Mouse (Mus musculus) bone marrow, adult 2 months (tissue): ENCODE results near the gene Nr5a1. TPM values are rescaled to one million over a fixed set of nuclear protein-coding genes. Genes with fewer than 3 reads are reported as not detected.
A peak's percentile ranks its signal among the peaks of the same experiment; 100 is the strongest.

ENCODE experiments used
- H3K27ac ChIP-seq: fragments of 200-500 bp; 2 replicates; pipeline ENCODE4 v1.5.1; 2012; ENCODE audit warnings: low read depth, mild to moderate bottlenecking, control low read depth, inconsistent platforms, low read length; ENCODE audit not compliant: control insufficient read depth, poor library complexity, insufficient read depth
- H3K4me1 ChIP-seq: fragments of 200-500 bp; 2 replicates; pipeline ENCODE4 v1.6.1; 2011; ENCODE audit warnings: low read length; ENCODE audit not compliant: control insufficient read depth, insufficient read depth
- H3K4me3 ChIP-seq: fragments of 200-500 bp; replicated peaks from 2 replicates; pipeline ENCODE3; 2011; ENCODE audit warnings: mild to moderate bottlenecking, low read depth, low read length, control low read depth; ENCODE audit not compliant: control insufficient read depth
- CTCF ChIP-seq: fragments of 200-500 bp; IDR thresholded peaks from 2 replicates; pipeline ENCODE4 v1.5.1; 2011; ENCODE audit warnings: low read length, control low read depth; ENCODE audit not compliant: control insufficient read depth, insufficient read depth
- POLR2A ChIP-seq: fragments of 200-500 bp; IDR thresholded peaks from 2 replicates; pipeline ENCODE4 v1.6.1; 2011; ENCODE audit warnings: low read depth, mild to moderate bottlenecking, control low read depth, low read length, borderline replicate concordance; ENCODE audit not compliant: control insufficient read depth
- WGBS: fragments of 180-500 bp; shearing (Covaris S2); methylation state at CpG from one replicate; pipeline ENCODE4 v1.1.7; 2018; 5-methylcytosine and 5-hydroxymethylcytosine counted together
- polyA plus RNA-seq: library from polyadenylated mRNA; stranded (reverse); fragments of >200 nt; gene quantifications from 2 replicates; pipeline ENCODE4 v1.2.4, GENCODE M21; 2011; ENCODE audit warnings: low replicate concordance; ENCODE audit not compliant: missing spikeins, insufficient read depth, insufficient read length

Gene Nr5a1
- polyA plus RNA-seq, 1 experiment, result not detected

GRCm38 (mm10) chr2:38695770-38696169, 18.6 kb downstream of the Nr5a1 start:
- no peak for TF ChIP-seq CTCF
- TF ChIP-seq POLR2A, result no peak
- Histone ChIP-seq H3K4me3 (no peak overlapping the region), H3K27ac (no peak overlapping the region), H3K4me1 (no peaks in the 10 kb centered on the region)
- WGBS, result 78% methylated on average over 9 of the region's 9 CpGs

DNA sequence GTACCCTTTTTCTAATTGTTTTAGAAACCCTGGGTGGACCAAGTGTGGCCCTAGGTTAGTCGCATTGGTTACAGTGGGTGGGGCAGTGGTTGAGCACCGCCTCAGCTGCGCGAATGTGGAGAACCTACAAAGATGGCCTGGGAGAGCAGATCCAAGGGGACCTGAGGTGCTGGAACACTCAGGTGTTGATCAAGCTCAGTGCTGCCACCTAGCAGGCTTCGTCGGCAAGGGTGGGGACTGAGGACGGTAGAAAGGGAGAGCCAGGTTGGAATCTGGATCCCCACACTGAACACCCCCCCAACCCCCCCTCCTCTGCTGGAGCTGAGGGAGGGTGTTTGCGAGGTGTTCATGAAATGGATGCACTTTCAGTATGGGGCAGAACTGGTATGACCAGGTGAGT, 22.8 kb downstream of the Nr5a1 start:
- TF ChIP-seq CTCF, result peak; percentile 60; the same call in 1 of the 2 replicates
- no peak for TF ChIP-seq POLR2A
- no peaks in the 10 kb centered on the region for H3K4me1 ChIP-seq
- 20% methylated on average over 8 of the region's 8 CpGs for WGBS
- H3K27ac ChIP-seq, result no peak overlapping the region; the same call in 1 of the 2 replicates
- no peak overlapping the region for H3K4me3 ChIP-seq

GRCm38 (mm10) chr2:38689881-38690280, 24.5 kb downstream of the Nr5a1 start:
- WGBS, result 44% methylated on average over 1 of the region's 1 CpGs
- TF ChIP-seq POLR2A, result no peak
- TF ChIP-seq CTCF, result no peak
- no peak overlapping the region for H3K4me3 ChIP-seq
- H3K4me1 ChIP-seq, result no peaks in the 10 kb centered on the region
- H3K27ac ChIP-seq, result no peak overlapping the region

DNA sequence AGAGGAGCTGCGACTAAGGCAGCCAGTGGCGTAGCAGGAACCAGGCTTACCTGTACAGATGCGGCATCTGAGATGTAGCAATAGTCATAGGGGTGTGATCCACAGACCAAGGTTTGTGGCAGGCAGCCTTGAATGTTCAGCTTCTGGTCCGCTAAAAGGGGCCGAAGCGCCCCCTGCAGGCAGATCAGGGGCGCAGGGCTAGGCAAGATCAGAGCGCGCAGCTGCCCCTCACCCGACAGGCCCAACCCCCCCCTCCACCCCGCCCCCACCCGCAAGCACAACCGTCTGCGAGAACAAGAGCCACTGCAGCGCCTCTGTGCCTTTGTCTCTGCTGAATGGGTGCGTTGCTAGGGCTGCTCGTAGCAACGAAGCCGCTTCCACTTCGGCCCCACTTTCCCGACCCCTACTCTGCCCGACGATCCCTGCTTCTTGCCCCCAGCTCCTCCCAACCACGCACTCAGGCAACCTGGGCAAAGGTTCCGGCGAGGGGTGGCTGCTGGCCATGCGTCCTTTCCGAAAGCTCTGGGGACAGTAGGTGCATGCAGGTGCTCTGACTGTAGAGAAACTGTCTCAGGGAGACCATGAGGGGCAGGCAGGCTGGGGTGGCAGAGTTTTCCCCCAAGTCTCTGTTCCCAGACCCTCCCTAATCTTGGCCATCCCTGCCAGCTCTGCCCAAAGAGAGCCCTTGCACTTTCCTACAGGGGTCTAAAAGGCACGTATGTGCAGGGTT, 25.4 kb downstream of the Nr5a1 start:
- Histone ChIP-seq H3K4me3 (no peak overlapping the region), H3K27ac (no peak overlapping the region), H3K4me1 (no peaks in the 10 kb centered on the region)
- TF ChIP-seq CTCF (peak; percentile 30; the same call in 1 of the 2 replicates), POLR2A (no peak)
- 10% methylated on average over 29 of the region's 29 CpGs for WGBS

- Histone ChIP-seq H3K4me3 (no peak overlapping the region), H3K27ac (no peak overlapping the region), H3K4me1 (no peaks in the 10 kb centered on the region)
- no peak for TF ChIP-seq POLR2A
- no peak for TF ChIP-seq CTCF
- 69% methylated on average over 3 of the region's 3 CpGs for WGBS
Measured at GRCm38 (mm10) chr2:38685746-38686145, 28.6 kb downstream of the Nr5a1 start.

GRCm38 (mm10) chr2:38683083-38683482, 31.3 kb downstream of the Nr5a1 start:
- TF ChIP-seq POLR2A, result no peak
- no peak for TF ChIP-seq CTCF
- H3K4me3 ChIP-seq, result no peak overlapping the region
- no peak overlapping the region for H3K27ac ChIP-seq
- WGBS, result 59% methylated on average over 5 of the region's 5 CpGs
- no peaks in the 10 kb centered on the region for H3K4me1 ChIP-seq

- no peaks in the 10 kb centered on the region for H3K4me1 ChIP-seq
- H3K4me3 ChIP-seq, result no peak overlapping the region
- no peak overlapping the region for H3K27ac ChIP-seq
- 90% methylated on average over 5 of the region's 5 CpGs for WGBS
- no peak for TF ChIP-seq POLR2A
- TF ChIP-seq CTCF, result no peak
Measured at GRCm38 (mm10) chr2:38682209-38682608, 32.1 kb downstream of the Nr5a1 start.

DNA sequence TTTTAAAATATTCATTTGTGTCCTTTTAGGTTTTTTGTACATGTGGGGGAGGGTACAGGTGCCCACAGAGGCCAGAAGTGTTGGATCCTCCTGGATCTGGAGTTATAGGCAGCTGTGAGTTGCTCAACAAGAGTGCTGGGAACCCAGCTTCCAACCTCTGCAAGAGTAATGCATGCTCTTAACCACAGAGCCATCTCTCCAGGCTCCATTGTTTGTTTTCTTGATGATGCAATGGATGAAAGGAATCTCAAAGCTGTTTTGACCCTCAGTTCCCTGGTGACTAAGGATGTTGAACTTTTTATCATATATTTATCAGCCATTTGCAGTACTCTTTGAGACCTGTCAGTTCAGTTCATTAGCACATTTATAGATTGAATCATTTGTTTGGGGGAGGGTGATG, 35.4 kb downstream of the Nr5a1 start:
- TF ChIP-seq POLR2A (no peak), CTCF (no peak)
- H3K4me1 ChIP-seq, result no peaks in the 10 kb centered on the region
- H3K27ac ChIP-seq, result no peak overlapping the region
- H3K4me3 ChIP-seq, result no peak overlapping the region
